In the genomic region with DNA sequence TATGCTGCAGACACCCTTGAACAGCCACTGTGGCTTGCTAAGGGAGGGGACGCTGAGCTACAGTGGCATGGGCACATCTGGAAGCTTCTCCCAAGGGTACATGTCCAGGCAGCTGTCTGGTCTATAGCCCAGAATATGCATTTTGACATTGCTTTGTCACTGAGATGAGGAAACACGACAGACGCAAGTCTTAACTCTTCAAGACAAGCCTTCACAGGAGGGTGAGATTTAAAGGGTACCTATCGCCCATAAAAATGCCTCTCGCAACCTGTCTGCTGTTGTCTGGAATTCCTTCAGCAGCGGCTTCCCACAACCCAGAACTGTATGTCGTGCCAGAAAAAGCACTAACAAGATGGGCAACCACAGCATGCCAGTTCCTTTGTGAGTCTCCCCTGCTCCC, we compare ENCODE assay signal across 15 mouse cellular contexts.
"Had no signal": no experiment of that assay in that cellular context is flagged by ENCODE, and none has a peak within 500 bp of the region (broad histone marks: within the 10 kb centered on the region; RNA-seq: fewer than 3 reads in every experiment).

No protein-coding gene starts in this region.

- H3K4me1 ChIP-seq: megakaryocyte, embryonic 14.5 days; neural tube, embryonic 12.5 days had no signal

- ATAC-seq: liver, postnatal 0 days; midbrain, embryonic 13.5 days; midbrain, embryonic 15.5 days had no signal

- H3K4me3 ChIP-seq: megakaryocyte, embryonic 14.5 days; midbrain, embryonic 13.5 days; midbrain, embryonic 15.5 days; neural tube, embryonic 12.5 days had no signal

- H3K9ac ChIP-seq: liver, postnatal 0 days; lung, embryonic 14.5 days; midbrain, embryonic 13.5 days; midbrain, embryonic 15.5 days; neural tube, embryonic 12.5 days had no signal

- H3K27me3 ChIP-seq: megakaryocyte, embryonic 14.5 days; midbrain, embryonic 13.5 days; midbrain, embryonic 15.5 days; neural tube, embryonic 12.5 days had no signal

- H3K27ac ChIP-seq: macrophage; midbrain, embryonic 13.5 days; midbrain, embryonic 15.5 days; neural tube, embryonic 12.5 days had no signal

- H3K4me2 ChIP-seq: lung, embryonic 14.5 days; midbrain, embryonic 11.5 days; midbrain, embryonic 13.5 days; midbrain, embryonic 15.5 days; neural tube, embryonic 12.5 days had no signal

- DNase-seq: liver, postnatal 0 days; lung, embryonic 14.5 days; lung, postnatal 14 days; lung, postnatal 36 days; right cerebral cortex, postnatal 14 days; spleen, adult 18-20 months; thymus, adult 18-20 months; thymus, postnatal 14 days; thymus, postnatal 36 days had no signal

- H3K9me3 ChIP-seq: midbrain, embryonic 13.5 days; midbrain, embryonic 15.5 days; neural tube, embryonic 12.5 days had no signal

- H3K36me3 ChIP-seq: midbrain, embryonic 13.5 days; midbrain, embryonic 15.5 days; neural tube, embryonic 12.5 days had no signal
